Mouse (Mus musculus): ENCODE measurements around the gene Olfr395. TPM values are rescaled to one million over a fixed set of nuclear protein-coding genes. Genes with fewer than 3 reads are reported as not detected.
"Not testable (repeated sequence)": the region's sequence is repeated elsewhere in the genome, so short reads cannot be mapped to it uniquely, and the experiment has no call there.

Gene Olfr395
- not detected in 2 replicates for polyA plus RNA-seq (2015; fragmentation: Nextera tagmentation; extraction: Ambion mirVana)

DNA sequence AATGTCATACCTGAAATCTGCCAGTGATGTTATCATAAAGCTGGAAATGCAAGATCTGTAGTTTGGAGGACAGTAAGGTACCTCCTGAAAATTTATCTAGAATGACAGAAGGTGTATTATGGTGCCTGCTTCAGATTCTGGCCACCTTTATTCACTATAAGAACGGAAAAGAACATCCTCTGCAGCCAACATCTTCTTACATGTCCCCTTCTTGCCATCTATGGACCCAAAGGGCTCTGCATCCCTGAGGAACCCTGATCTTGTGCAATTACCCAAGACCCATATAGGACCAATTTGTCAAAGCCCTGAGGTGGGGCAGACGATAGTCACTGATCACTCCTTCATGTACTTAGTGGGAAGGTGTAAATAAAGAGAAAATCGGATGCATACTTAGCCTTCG is at the start of gene Olfr395:
Gene Olfr395 (minus strand): TSS at position 101 of the 400 bp plus-strand sequence.
- not testable (repeated sequence) for H3K9me3 ChIP-seq (ENCODE audit: control insufficient read depth, low read length); ATAC-seq; H3K4me2 ChIP-seq (ENCODE audit: low read depth, low read length); H3K36me3 ChIP-seq (ENCODE audit: control insufficient read depth, insufficient read depth, low read length); H3K4me1 ChIP-seq (ENCODE audit: control insufficient read depth, insufficient read depth, low read length); H3K27me3 ChIP-seq (replicated peaks; ENCODE audit: control insufficient read depth, insufficient read depth, low read length); H3K27ac ChIP-seq (ENCODE audit: low read length); H3K4me3 ChIP-seq (ENCODE audit: low read length); H3K9ac ChIP-seq (ENCODE audit: low read depth, low read length)
- 79% methylated on average over 4 of the region's 4 CpGs for whole genome bisulfite sequencing

DNA sequence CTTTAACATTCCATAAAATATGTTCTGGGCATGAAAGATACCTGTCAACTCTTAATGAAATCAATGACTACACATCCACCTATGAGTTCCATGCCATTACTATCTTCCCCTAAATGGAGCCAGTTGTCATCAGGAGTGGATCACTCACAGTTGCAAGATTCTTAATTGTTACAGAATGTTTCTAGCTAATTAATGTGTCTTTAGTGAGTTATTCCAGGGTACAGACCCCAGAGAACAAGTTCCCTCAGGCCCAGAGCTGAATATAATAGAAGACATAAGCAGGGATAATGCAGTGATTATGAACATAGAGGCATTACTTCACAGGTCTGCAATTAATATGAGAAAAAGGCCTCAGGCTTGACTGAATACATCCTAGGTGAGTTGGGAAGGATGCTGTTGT is 27.3 kb upstream of the Olfr395 start, which contains the start of gene Olfr23:
Gene Olfr23 (plus strand): TSS at position 301 of the 400 bp plus-strand sequence.
- no peaks in the 10 kb centered on the region for H3K36me3 ChIP-seq (ENCODE audit: control insufficient read depth, insufficient read depth, low read length)
- H3K27me3 ChIP-seq (replicated peaks; ENCODE audit: control insufficient read depth, insufficient read depth, low read length) = no peaks in the 10 kb centered on the region
- no peak for ATAC-seq

DNA sequence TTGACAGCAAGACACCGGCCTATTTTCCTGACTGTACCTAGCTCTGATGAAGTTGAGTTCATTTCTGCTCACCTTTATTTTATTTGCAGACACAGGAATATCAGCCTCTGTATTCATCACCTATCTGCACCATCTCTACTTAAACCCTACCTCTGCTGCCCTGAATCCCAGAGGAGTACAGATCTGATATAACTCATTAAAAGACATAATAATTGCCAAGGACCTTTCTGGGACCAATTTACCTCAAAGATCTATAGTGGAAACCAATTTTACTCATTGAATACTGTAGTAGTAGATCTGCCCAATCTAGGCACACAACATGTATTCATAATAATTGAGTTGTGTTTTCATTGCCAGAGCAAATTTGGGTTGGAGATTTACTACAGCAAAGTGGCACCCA is 18.4 kb downstream of the Olfr395 start, which contains the start of gene Olfr394:
Gene Olfr394 (minus strand): TSS at position 101 of the 400 bp plus-strand sequence.
- no peaks in the 10 kb centered on the region for H3K36me3 ChIP-seq (ENCODE audit: control insufficient read depth, insufficient read depth, low read length)
- no peak within 1 kb of the TSS for H3K9ac ChIP-seq (ENCODE audit: low read depth, low read length)
- no peaks in the 10 kb centered on the region for H3K4me1 ChIP-seq (ENCODE audit: control insufficient read depth, insufficient read depth, low read length)
- 87% methylated on average over 1 of the region's 1 CpGs for WGBS
- no peaks in the 10 kb centered on the region for H3K27me3 ChIP-seq (replicated peaks; ENCODE audit: control insufficient read depth, insufficient read depth, low read length)
- no peak within 1 kb of the TSS for H3K27ac ChIP-seq (ENCODE audit: low read length)
- ATAC-seq = no peak
- H3K4me2 ChIP-seq (ENCODE audit: low read depth, low read length) = no peak within 1 kb of the TSS
- no peak within 1 kb of the TSS for H3K4me3 ChIP-seq (ENCODE audit: low read length)
- no peaks in the 10 kb centered on the region for H3K9me3 ChIP-seq (ENCODE audit: control insufficient read depth, low read length)

More for the DNA sequence above, 27.3 kb upstream of the Olfr395 start, which contains the start of gene Olfr23:
- Histone ChIP-seq H3K4me2 (ENCODE audit: low read depth, low read length) (no peak within 1 kb of the TSS), H3K9me3 (ENCODE audit: control insufficient read depth, low read length) (no peaks in the 10 kb centered on the region), H3K9ac (ENCODE audit: low read depth, low read length) (no peak within 1 kb of the TSS), H3K4me1 (ENCODE audit: control insufficient read depth, insufficient read depth, low read length) (no peaks in the 10 kb centered on the region), H3K27ac (ENCODE audit: low read length) (no peak within 1 kb of the TSS), H3K4me3 (ENCODE audit: low read length) (no peak within 1 kb of the TSS)

Other genes starting within 250 kb of the Olfr395 start
- gene Zfp735, start 220.5 kb downstream of the Olfr395 start, polyA plus RNA-seq (2015; fragmentation: Nextera tagmentation; extraction: Ambion mirVana) = not detected in 2 replicates
- gene Olfr389, start 128.6 kb downstream of the Olfr395 start, polyA plus RNA-seq (2015; fragmentation: Nextera tagmentation; extraction: Ambion mirVana) = not detected in 2 replicates
- gene Olfr390, start 126.3 kb downstream of the Olfr395 start, polyA plus RNA-seq (2015; fragmentation: Nextera tagmentation; extraction: Ambion mirVana) = not detected in 2 replicates
- not detected in 2 replicates for gene Olfr391-ps, start 106.2 kb downstream of the Olfr395 start, polyA plus RNA-seq (2015; fragmentation: Nextera tagmentation; extraction: Ambion mirVana)
- not detected in 2 replicates for gene Olfr392, start 92.2 kb downstream of the Olfr395 start, polyA plus RNA-seq (2015; fragmentation: Nextera tagmentation; extraction: Ambion mirVana)
- not detected in 2 replicates for gene Olfr393, start 57.8 kb downstream of the Olfr395 start, polyA plus RNA-seq (2015; fragmentation: Nextera tagmentation; extraction: Ambion mirVana)
- not detected in 2 replicates for gene Olfr394, start 18.5 kb downstream of the Olfr395 start, polyA plus RNA-seq (2015; fragmentation: Nextera tagmentation; extraction: Ambion mirVana)
- gene Olfr23, start 27.4 kb upstream of the Olfr395 start, polyA plus RNA-seq (2015; fragmentation: Nextera tagmentation; extraction: Ambion mirVana) = not detected in 2 replicates
- gene Olfr397, start 51.5 kb upstream of the Olfr395 start, polyA plus RNA-seq (2015; fragmentation: Nextera tagmentation; extraction: Ambion mirVana) = not detected in 2 replicates
- not detected in 2 replicates for gene Olfr398, start 81.1 kb upstream of the Olfr395 start, polyA plus RNA-seq (2015; fragmentation: Nextera tagmentation; extraction: Ambion mirVana)
- not detected in 2 replicates for gene Olfr139, start 147.3 kb upstream of the Olfr395 start, polyA plus RNA-seq (2015; fragmentation: Nextera tagmentation; extraction: Ambion mirVana)
- not detected in 2 replicates for gene Olfr399, start 147.3 kb upstream of the Olfr395 start, polyA plus RNA-seq (2015; fragmentation: Nextera tagmentation; extraction: Ambion mirVana)
- gene Zfp616, start 160.7 kb upstream of the Olfr395 start, polyA plus RNA-seq (2015; fragmentation: Nextera tagmentation; extraction: Ambion mirVana) = 0.05 TPM in 1 of 2 replicates, not detected in the other
- gene Olfr401, start 204.4 kb upstream of the Olfr395 start, polyA plus RNA-seq (2015; fragmentation: Nextera tagmentation; extraction: Ambion mirVana) = not detected in 2 replicates
- not detected in 2 replicates for gene Olfr402, start 244.2 kb upstream of the Olfr395 start, polyA plus RNA-seq (2015; fragmentation: Nextera tagmentation; extraction: Ambion mirVana)

Data from intestine, embryonic 16.5 days (tissue).